ENCODE assay signal across 10 mouse cellular contexts in the genomic region with DNA sequence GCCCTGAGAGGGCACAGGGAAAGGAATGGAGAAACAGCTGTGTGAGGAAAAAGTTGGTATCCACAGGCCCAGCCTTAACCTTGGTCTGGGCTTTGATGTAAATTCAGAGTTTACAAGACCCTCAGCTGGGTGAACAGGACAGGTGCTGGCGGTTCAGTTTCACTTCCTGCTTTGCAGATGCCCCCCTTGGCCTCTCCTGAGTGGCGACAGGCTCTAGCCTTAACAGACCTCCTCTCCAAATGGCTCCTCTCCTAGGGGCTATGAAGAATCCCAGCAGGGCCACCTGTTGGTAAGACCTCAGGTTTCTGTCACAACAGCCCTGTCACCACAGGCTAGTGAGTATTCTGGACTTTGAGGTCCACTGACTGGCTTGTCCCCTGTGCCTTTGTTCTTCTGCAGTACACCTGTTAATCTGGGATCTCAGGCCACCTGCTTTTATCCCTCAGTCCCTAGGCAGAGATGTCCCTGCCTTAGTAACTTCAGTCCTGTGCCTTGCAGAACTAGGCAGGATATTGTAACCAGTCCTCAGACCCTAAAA. TPM values are rescaled to one million over a fixed set of nuclear protein-coding genes. Genes with fewer than 3 reads are reported as not detected.
DNase-seq lines count a peak whose midpoint lies in the region; ATAC-seq lines count a peak whose summit lies in the region.
"Had no signal": no experiment of that assay in that cellular context is flagged by ENCODE, and none has a peak within 500 bp of the region (broad histone marks: within the 10 kb centered on the region; RNA-seq: fewer than 3 reads in every experiment).

No protein-coding gene starts in this region.

- H3K9ac ChIP-seq in liver, embryonic 11.5 days (ENCODE audit: low read depth, low read length) = peak overlapping the region; percentile 80
- H3K9ac ChIP-seq in embryonic facial prominence, embryonic 12.5 days = peak overlapping the region; percentile 77; the same call in 1 of the 2 replicates
- H3K9ac ChIP-seq in hindbrain, embryonic 14.5 days = peak overlapping the region; percentile 48
- H3K9ac ChIP-seq in midbrain, embryonic 15.5 days = peak overlapping the region; percentile 34; the same call in 1 of the 2 replicates

- no peak for DNase-seq in liver, embryonic 11.5 days (ENCODE audit: low spot score)
- DNase-seq in liver (no peak), adipocyte (ENCODE audit: low spot score) (no peak)
- DNase-seq in hindbrain, embryonic 14.5 days (ENCODE audit: low spot score) = no peak
- no peak for DNase-seq in adrenal gland, postnatal 36 days
- DNase-seq in embryo, embryonic 11 days = no peak

- WGBS in liver, embryonic 11.5 days = 46% methylated on average over 2 of the region's 2 CpGs
- WGBS in embryonic facial prominence, embryonic 12.5 days = 52% methylated on average over 2 of the region's 2 CpGs
- 64% methylated on average over 2 of the region's 2 CpGs for WGBS in hindbrain, embryonic 14.5 days
- 54% methylated on average over 2 of the region's 2 CpGs for WGBS in midbrain, embryonic 15.5 days

- peaks cover 18% of the 10 kb centered on the region for H3K36me3 ChIP-seq in liver, embryonic 11.5 days (ENCODE audit: control insufficient read depth, insufficient read depth, low read length)
- H3K36me3 ChIP-seq in embryonic facial prominence, embryonic 12.5 days = peaks cover 21% of the 10 kb centered on the region
- peaks cover 22% of the 10 kb centered on the region for H3K36me3 ChIP-seq in hindbrain, embryonic 14.5 days (replicated peaks; ENCODE audit: control insufficient read depth, insufficient read depth)
- peaks cover 17% of the 10 kb centered on the region for H3K36me3 ChIP-seq in midbrain, embryonic 15.5 days (replicated peaks)

- H3K27ac ChIP-seq in liver, embryonic 11.5 days (ENCODE audit: low read depth, low read length) = no peak overlapping the region
- 0 out of 2 replicates have a peak overlapping the region, but pooled peaks have one; percentile 30 for H3K27ac ChIP-seq in embryonic facial prominence, embryonic 12.5 days
- peak overlapping the region; percentile 15; the same call in 1 of the 2 replicates for H3K27ac ChIP-seq in hindbrain, embryonic 14.5 days
- H3K27ac ChIP-seq in midbrain, embryonic 15.5 days = peak overlapping the region; percentile 79; the same call in 1 of the 2 replicates

- no peaks in the 10 kb centered on the region for H3K9me3 ChIP-seq in liver, embryonic 11.5 days (ENCODE audit: control insufficient read depth, low read length)
- H3K9me3 ChIP-seq in embryonic facial prominence, embryonic 12.5 days = no peaks in the 10 kb centered on the region
- no peaks in the 10 kb centered on the region for H3K9me3 ChIP-seq in hindbrain, embryonic 14.5 days (ENCODE audit: control insufficient read depth, low read length)
- no peaks in the 10 kb centered on the region for H3K9me3 ChIP-seq in midbrain, embryonic 15.5 days

- H3K4me2 ChIP-seq in liver, embryonic 11.5 days = peak overlapping the region; percentile 58
- peak overlapping the region; percentile 74; the same call in 1 of the 2 replicates for H3K4me2 ChIP-seq in embryonic facial prominence, embryonic 12.5 days (replicated peaks)
- no peak overlapping the region; the same call in 1 of the 2 replicates for H3K4me2 ChIP-seq in hindbrain, embryonic 14.5 days (replicated peaks)
- peak overlapping the region; percentile 86; the same call in 1 of the 2 replicates for H3K4me2 ChIP-seq in midbrain, embryonic 15.5 days

- ATAC-seq in liver, embryonic 11.5 days (replicated peaks; ENCODE audit: low FRiP score) = no peak
- no peak for ATAC-seq in embryonic facial prominence, embryonic 12.5 days (ENCODE audit: insufficient number of reproducible peaks, insufficient read depth, low FRiP score, low TSS enrichment)
- no peak for ATAC-seq in hindbrain, embryonic 14.5 days (ENCODE audit: low FRiP score)
- no peak for ATAC-seq in midbrain, embryonic 15.5 days (replicated peaks)

- no peak overlapping the region for H3K4me3 ChIP-seq in liver, embryonic 11.5 days (ENCODE audit: low read depth, low read length)
- peak overlapping the region; percentile 89; the same call in 1 of the 2 replicates for H3K4me3 ChIP-seq in embryonic facial prominence, embryonic 12.5 days
- no peak overlapping the region for H3K4me3 ChIP-seq in hindbrain, embryonic 14.5 days (replicated peaks; ENCODE audit: low read length)
- H3K4me3 ChIP-seq in midbrain, embryonic 15.5 days = peak overlapping the region; percentile 91; the same call in 1 of the 2 replicates

- H3K27me3 ChIP-seq in liver, embryonic 11.5 days (replicated peaks; ENCODE audit: control insufficient read depth, insufficient read depth, low read length) = no peaks in the 10 kb centered on the region
- H3K27me3 ChIP-seq in embryonic facial prominence, embryonic 12.5 days = peaks cover 21% of the 10 kb centered on the region
- H3K27me3 ChIP-seq in hindbrain, embryonic 14.5 days (ENCODE audit: control insufficient read depth, insufficient read depth, low read length) = peaks cover 17% of the 10 kb centered on the region
- H3K27me3 ChIP-seq in midbrain, embryonic 15.5 days (replicated peaks) = peaks cover 20% of the 10 kb centered on the region

- peaks cover 6% of the 10 kb centered on the region for H3K4me1 ChIP-seq in liver, embryonic 11.5 days (replicated peaks; ENCODE audit: control insufficient read depth, insufficient read depth, low read length)
- H3K4me1 ChIP-seq in embryonic facial prominence, embryonic 12.5 days = peaks cover 22% of the 10 kb centered on the region
- peaks cover 8% of the 10 kb centered on the region for H3K4me1 ChIP-seq in hindbrain, embryonic 14.5 days (replicated peaks; ENCODE audit: control insufficient read depth, insufficient read depth, low read length)
- H3K4me1 ChIP-seq in midbrain, embryonic 15.5 days = peaks cover 20% of the 10 kb centered on the region

RNA-seq across cellular contexts. Expression of gene Rpl18a, which starts 1.5 kb away (rescaled TPM):
- polyA plus RNA-seq in liver, embryonic 11.5 days (2014; fragmentation: Nextera tagmentation; extraction: Ambion mirVana) = 3,876 and 4,144 TPM in 2 replicates
- 3,568 and 3,610 TPM in 2 replicates for polyA plus RNA-seq in embryonic facial prominence, embryonic 12.5 days (2016; fragmentation: Nextera tagmentation; extraction: Ambion mirVana)
- polyA plus RNA-seq in hindbrain, embryonic 14.5 days (2014; fragmentation: Nextera tagmentation; extraction: Ambion mirVana) = 2,214 and 2,704 TPM in 2 replicates
- 2,076 and 2,093 TPM in 2 replicates for polyA plus RNA-seq in midbrain, embryonic 15.5 days (2015; fragmentation: Nextera tagmentation; extraction: Ambion mirVana)
- total RNA-seq in adrenal gland, postnatal 36 days (2021) = 1,000 to 10,000 TPM; 1,312 to 1,373 TPM

RNA-seq across cellular contexts. Expression of gene Slc5a5, which starts 6.2 kb away (rescaled TPM):
- 0.18 and 0.34 TPM in 2 replicates for polyA plus RNA-seq in liver, embryonic 11.5 days (2014; fragmentation: Nextera tagmentation; extraction: Ambion mirVana)
- 0.19 and 0.20 TPM in 2 replicates for polyA plus RNA-seq in embryonic facial prominence, embryonic 12.5 days (2016; fragmentation: Nextera tagmentation; extraction: Ambion mirVana)
- 1.5 and 1.8 TPM in 2 replicates for polyA plus RNA-seq in hindbrain, embryonic 14.5 days (2014; fragmentation: Nextera tagmentation; extraction: Ambion mirVana)
- 1.9 and 2.0 TPM in 2 replicates for polyA plus RNA-seq in midbrain, embryonic 15.5 days (2015; fragmentation: Nextera tagmentation; extraction: Ambion mirVana)
- not detected for total RNA-seq in adrenal gland, postnatal 36 days (2021)
- total RNA-seq: heart, adult 8-10 months; liver, adult 2 months had no signal
- polyA plus RNA-seq: liver, adult 2 months had no signal

RNA-seq across cellular contexts. Expression of gene Map1s, which starts 7.0 kb away (rescaled TPM):
- polyA plus RNA-seq in liver, embryonic 11.5 days (2014; fragmentation: Nextera tagmentation; extraction: Ambion mirVana) = 48.7 and 49.0 TPM in 2 replicates
- polyA plus RNA-seq in embryonic facial prominence, embryonic 12.5 days (2016; fragmentation: Nextera tagmentation; extraction: Ambion mirVana) = 63.1 and 64.6 TPM in 2 replicates
- 49.6 and 51.4 TPM in 2 replicates for polyA plus RNA-seq in hindbrain, embryonic 14.5 days (2014; fragmentation: Nextera tagmentation; extraction: Ambion mirVana)
- 69.2 and 69.9 TPM in 2 replicates for polyA plus RNA-seq in midbrain, embryonic 15.5 days (2015; fragmentation: Nextera tagmentation; extraction: Ambion mirVana)
- total RNA-seq in adrenal gland, postnatal 36 days (2021) = 10 to 100 TPM; 25.6 to 42.0 TPM

RNA-seq across cellular contexts. Expression of gene Ccdc124, which starts 25.0 kb away (rescaled TPM):
- 110 and 112 TPM in 2 replicates for polyA plus RNA-seq in liver, embryonic 11.5 days (2014; fragmentation: Nextera tagmentation; extraction: Ambion mirVana)
- 123 and 126 TPM in 2 replicates for polyA plus RNA-seq in embryonic facial prominence, embryonic 12.5 days (2016; fragmentation: Nextera tagmentation; extraction: Ambion mirVana)
- polyA plus RNA-seq in hindbrain, embryonic 14.5 days (2014; fragmentation: Nextera tagmentation; extraction: Ambion mirVana) = 155 and 158 TPM in 2 replicates
- 173 and 180 TPM in 2 replicates for polyA plus RNA-seq in midbrain, embryonic 15.5 days (2015; fragmentation: Nextera tagmentation; extraction: Ambion mirVana)
- total RNA-seq in adrenal gland, postnatal 36 days (2021) = 10 to 100 TPM; 54.7 to 57.2 TPM

RNA-seq across cellular contexts. Expression of gene Kcnn1, which starts 35.7 kb away (rescaled TPM):
- 0.47 and 0.73 TPM in 2 replicates for polyA plus RNA-seq in liver, embryonic 11.5 days (2014; fragmentation: Nextera tagmentation; extraction: Ambion mirVana)
- polyA plus RNA-seq in embryonic facial prominence, embryonic 12.5 days (2016; fragmentation: Nextera tagmentation; extraction: Ambion mirVana) = 6.7 and 7.0 TPM in 2 replicates
- 10.0 and 14.3 TPM in 2 replicates for polyA plus RNA-seq in hindbrain, embryonic 14.5 days (2014; fragmentation: Nextera tagmentation; extraction: Ambion mirVana)
- polyA plus RNA-seq in midbrain, embryonic 15.5 days (2015; fragmentation: Nextera tagmentation; extraction: Ambion mirVana) = 19.0 and 20.6 TPM in 2 replicates
- total RNA-seq in adrenal gland, postnatal 36 days (2021) = 1 to 10 TPM; 2.3 to 4.0 TPM

Comparison
In these comparisons a context has a peak if more than half of its experiments do, and no peak if none do; other contexts are left out.
1. H3K4me3 ChIP-seq: peak in embryonic facial prominence, embryonic 12.5 days (single experiment) and midbrain, embryonic 15.5 days (single experiment); none in liver, embryonic 11.5 days (single experiment) and hindbrain, embryonic 14.5 days (single experiment).
2. Peak in every context shown above with its lines, with median percentiles within 50 percentile points of each other: H3K9ac ChIP-seq.